Mouse (Mus musculus) liver, embryonic 15.5 days (tissue): ENCODE measurements around the gene Antxrl. TPM values are rescaled to one million over a fixed set of nuclear protein-coding genes. Genes with fewer than 3 reads are reported as not detected.

Source experiments
- ATAC-seq: fragments of 200-750 bp; cut with Nextera tagmentation; 2 replicates; pipeline ENCODE4 v1.8.0; 2017; ENCODE audit warnings: moderate number of reproducible peaks, mild to moderate bottlenecking, moderate library complexity; ENCODE audit not compliant: insufficient read depth
- H3K27ac ChIP-seq: fragments of 300-500 bp; sonication (generic); replicated peaks from 2 replicates; pipeline ENCODE4 v1.5.1; 2015; ENCODE audit warnings: mild to moderate bottlenecking, inconsistent platforms
- H3K27me3 ChIP-seq: fragments of 300-500 bp; sonication (generic); 2 replicates; pipeline ENCODE4 v1.6.1; 2015; ENCODE audit warnings: mild to moderate bottlenecking, inconsistent platforms
- H3K36me3 ChIP-seq: fragments of 300-500 bp; sonication (generic); replicated peaks from 2 replicates; pipeline ENCODE4 v1.6.1; 2015; ENCODE audit warnings: moderate library complexity, mild to moderate bottlenecking, inconsistent platforms
- H3K4me1 ChIP-seq: fragments of 300-500 bp; sonication (generic); replicated peaks from 2 replicates; pipeline ENCODE4 v1.6.1; 2015; ENCODE audit warnings: inconsistent platforms
- H3K4me2 ChIP-seq: fragments of 300-500 bp; sonication (generic); 2 replicates; pipeline ENCODE4 v1.6.1; 2015; ENCODE audit warnings: moderate library complexity, mild to moderate bottlenecking, inconsistent platforms
- H3K4me3 ChIP-seq: fragments of 300-500 bp; sonication (generic); replicated peaks from 2 replicates; pipeline ENCODE4 v1.5.1; 2015; ENCODE audit warnings: mild to moderate bottlenecking, inconsistent platforms
- H3K9ac ChIP-seq: fragments of 300-500 bp; sonication (generic); 2 replicates; pipeline ENCODE4 v1.6.1; 2015; ENCODE audit warnings: moderate library complexity, mild to moderate bottlenecking, inconsistent platforms
- H3K9me3 ChIP-seq: fragments of 300-500 bp; sonication (generic); replicated peaks from 2 replicates; pipeline ENCODE4 v1.6.1; 2016; ENCODE audit warnings: inconsistent platforms
- WGBS: fragments of 180-500 bp; shearing (Covaris S2); methylation state at CpG from one replicate; pipeline ENCODE4 v1.1.7; 2015; ENCODE audit warnings: mixed read lengths; ENCODE audit not compliant: insufficient replicate concordance; 5-methylcytosine and 5-hydroxymethylcytosine counted together
- polyA plus RNA-seq: library from polyadenylated mRNA; unstranded; fragments of >200 nt; fragmentation: Nextera tagmentation; extraction: Ambion mirVana; gene quantifications from 2 replicates; pipeline ENCODE4 v1.2.1, GENCODE M21; 2015

Gene Antxrl
- polyA plus RNA-seq, result not detected in 2 replicates

GRCm38 (mm10) chr14:34052516-34052915 is at the start of gene Antxrl:
Gene Antxrl, plus strand, starts transcription at chr14:34052707.
- no peaks in the 10 kb centered on the region for H3K9me3 ChIP-seq
- H3K27me3 ChIP-seq, result no peaks in the 10 kb centered on the region
- no peak within 1 kb of the TSS for H3K27ac ChIP-seq
- no peak within 1 kb of the TSS for H3K4me3 ChIP-seq
- no peak within 1 kb of the TSS for H3K4me2 ChIP-seq
- 69% methylated on average over 6 of the region's 6 CpGs for WGBS
- H3K9ac ChIP-seq, result no peak within 1 kb of the TSS
- no peaks in the 10 kb centered on the region for H3K4me1 ChIP-seq
- ATAC-seq, result no peak
- no peaks in the 10 kb centered on the region for H3K36me3 ChIP-seq

DNA sequence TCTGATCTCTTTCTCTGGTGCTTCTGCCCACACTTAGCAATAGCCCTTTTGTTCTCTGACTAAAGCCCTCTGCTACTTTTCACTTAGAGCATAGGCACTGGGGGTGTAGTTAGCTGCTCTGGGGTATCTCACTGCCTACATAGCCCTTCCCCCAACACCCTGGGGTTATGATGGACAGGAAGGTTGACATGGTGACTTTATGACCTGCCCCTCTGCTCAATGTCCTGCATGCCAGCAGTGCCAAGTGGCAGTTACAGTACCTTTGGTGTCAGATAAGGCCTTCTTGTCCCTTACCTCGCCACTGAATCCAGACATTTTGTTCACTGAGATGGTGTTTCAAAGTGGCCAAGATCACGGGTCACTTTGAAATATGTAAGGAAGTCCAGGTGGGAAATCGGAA is 37.4 kb upstream of the Antxrl start, which contains the start of gene Gm30083:
Gene Gm30083 (minus strand): TSS at position 120 of the 400 bp plus-strand sequence.
- H3K4me1 ChIP-seq, result no peaks in the 10 kb centered on the region
- no peak within 1 kb of the TSS for H3K9ac ChIP-seq
- no peaks in the 10 kb centered on the region for H3K27me3 ChIP-seq
- H3K4me3 ChIP-seq, result no peak within 1 kb of the TSS
- no peaks in the 10 kb centered on the region for H3K9me3 ChIP-seq
- no peaks in the 10 kb centered on the region for H3K36me3 ChIP-seq
- WGBS, result 49% methylated on average over 3 of the region's 3 CpGs
- no peak within 1 kb of the TSS for H3K4me2 ChIP-seq
- no peak within 1 kb of the TSS for H3K27ac ChIP-seq
- no peak for ATAC-seq

GRCm38 (mm10) chr14:34016381-34016780 is 36.1 kb upstream of the Antxrl start, which contains the start of gene Gm5460:
Gene Gm5460, plus strand, starts transcription at chr14:34016758.
- Histone ChIP-seq H3K4me2 (no peak within 1 kb of the TSS), H3K36me3 (no peaks in the 10 kb centered on the region), H3K9ac (no peak within 1 kb of the TSS), H3K4me1 (no peaks in the 10 kb centered on the region), H3K4me3 (no peak within 1 kb of the TSS), H3K9me3 (no peaks in the 10 kb centered on the region), H3K27ac (no peak within 1 kb of the TSS), H3K27me3 (no peaks in the 10 kb centered on the region)
- no peak for ATAC-seq
- 72% methylated on average over 4 of the region's 4 CpGs for WGBS

DNA sequence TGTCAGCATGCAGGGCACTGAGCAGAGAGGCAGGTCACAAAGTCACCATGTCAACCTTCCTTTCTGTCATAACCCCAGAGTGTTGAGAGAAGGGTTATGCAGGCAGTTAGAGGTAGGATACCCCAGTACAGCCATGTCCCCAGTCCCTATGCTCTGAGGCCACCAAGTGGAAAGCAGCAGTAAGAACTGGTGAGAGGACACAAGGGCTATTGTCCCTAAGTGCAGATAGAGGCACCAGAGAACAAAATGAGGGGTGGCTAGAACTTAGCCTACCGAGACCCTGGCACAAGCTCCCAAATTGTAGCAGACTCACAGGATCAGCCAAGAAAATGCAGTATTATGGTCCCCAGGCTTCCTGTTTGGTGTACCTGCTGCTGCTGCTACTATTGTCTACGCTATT is 35.6 kb upstream of the Antxrl start:
- Histone ChIP-seq H3K4me2 (no peak overlapping the region), H3K27me3 (no peaks in the 10 kb centered on the region), H3K9me3 (no peaks in the 10 kb centered on the region), H3K36me3 (no peaks in the 10 kb centered on the region), H3K4me1 (no peaks in the 10 kb centered on the region), H3K9ac (no peak overlapping the region), H3K27ac (no peak overlapping the region), H3K4me3 (no peak overlapping the region)
- WGBS, result 57% methylated on average over 2 of the region's 2 CpGs
- no peak for ATAC-seq

- Histone ChIP-seq H3K27ac (no peak overlapping the region), H3K27me3 (no peaks in the 10 kb centered on the region), H3K9ac (no peak overlapping the region), H3K36me3 (no peaks in the 10 kb centered on the region), H3K4me2 (no peak overlapping the region), H3K4me3 (no peak overlapping the region), H3K4me1 (no peaks in the 10 kb centered on the region), H3K9me3 (no peaks in the 10 kb centered on the region)
- 34% methylated on average over 2 of the region's 2 CpGs for WGBS
- no peak for ATAC-seq
These were observed 25.8 kb upstream of the Antxrl start for GRCm38 (mm10) chr14:34026710-34027109.

- no peak overlapping the region for H3K4me2 ChIP-seq
- H3K4me1 ChIP-seq, result no peaks in the 10 kb centered on the region
- no peaks in the 10 kb centered on the region for H3K27me3 ChIP-seq
- H3K9ac ChIP-seq, result no peak overlapping the region
- no peaks in the 10 kb centered on the region for H3K36me3 ChIP-seq
- H3K4me3 ChIP-seq, result no peak overlapping the region
- no peak overlapping the region for H3K27ac ChIP-seq
- H3K9me3 ChIP-seq, result no peaks in the 10 kb centered on the region
- ATAC-seq, result no peak
- WGBS, result 65% methylated on average over 8 of the region's 8 CpGs
These were observed 18.5 kb upstream of the Antxrl start for GRCm38 (mm10) chr14:34033841-34034610.

DNA sequence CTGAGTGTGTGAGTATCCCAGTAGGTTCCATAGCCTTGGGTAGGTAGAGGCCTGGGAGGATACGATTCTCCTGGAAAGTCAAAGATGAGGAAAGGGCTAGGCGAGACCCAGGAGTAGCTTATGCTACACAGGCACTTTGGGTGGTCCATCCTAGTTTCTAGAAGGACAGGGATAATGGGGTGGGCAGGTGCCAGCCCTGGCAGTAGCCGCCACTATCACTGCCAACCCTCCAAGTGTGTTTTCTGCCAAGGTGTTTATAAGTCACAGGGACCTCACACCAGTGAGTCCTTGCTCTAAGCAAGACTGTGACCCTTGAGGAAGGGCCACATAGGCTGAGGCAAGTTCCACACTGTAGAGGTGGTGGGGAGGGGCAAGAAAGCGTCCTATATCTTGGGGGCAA is 11.3 kb upstream of the Antxrl start:
- H3K9ac ChIP-seq, result no peak overlapping the region
- no peak overlapping the region for H3K4me2 ChIP-seq
- no peaks in the 10 kb centered on the region for H3K36me3 ChIP-seq
- no peaks in the 10 kb centered on the region for H3K9me3 ChIP-seq
- no peak overlapping the region for H3K27ac ChIP-seq
- no peak for ATAC-seq
- H3K4me3 ChIP-seq, result no peak overlapping the region
- WGBS, result 62% methylated on average over 4 of the region's 4 CpGs
- no peaks in the 10 kb centered on the region for H3K27me3 ChIP-seq
- H3K4me1 ChIP-seq, result no peaks in the 10 kb centered on the region

- H3K9me3 ChIP-seq, result no peaks in the 10 kb centered on the region
- H3K4me2 ChIP-seq, result no peak overlapping the region
- WGBS, result 50% methylated on average over 3 of the region's 3 CpGs
- ATAC-seq, result no peak
- no peak overlapping the region for H3K9ac ChIP-seq
- no peak overlapping the region for H3K4me3 ChIP-seq
- no peaks in the 10 kb centered on the region for H3K4me1 ChIP-seq
- H3K27me3 ChIP-seq, result no peaks in the 10 kb centered on the region
- no peak overlapping the region for H3K27ac ChIP-seq
- H3K36me3 ChIP-seq, result no peaks in the 10 kb centered on the region
These were observed 9.2 kb upstream of the Antxrl start for GRCm38 (mm10) chr14:34043341-34043740.

GRCm38 (mm10) chr14:34050101-34050779 is 2.3 kb upstream of the Antxrl start:
- Histone ChIP-seq H3K9me3 (no peaks in the 10 kb centered on the region), H3K4me3 (no peak overlapping the region), H3K4me2 (no peak overlapping the region), H3K4me1 (no peaks in the 10 kb centered on the region), H3K36me3 (no peaks in the 10 kb centered on the region), H3K27me3 (no peaks in the 10 kb centered on the region), H3K27ac (no peak overlapping the region), H3K9ac (no peak overlapping the region)
- WGBS, result 46% methylated on average over 5 of the region's 5 CpGs
- no peak for ATAC-seq

- H3K27me3 ChIP-seq, result no peaks in the 10 kb centered on the region
- H3K4me2 ChIP-seq, result no peak overlapping the region
- ATAC-seq, result no peak
- 52% methylated on average over 6 of the region's 6 CpGs for WGBS
- no peak overlapping the region for H3K27ac ChIP-seq
- H3K9me3 ChIP-seq, result no peaks in the 10 kb centered on the region
- no peaks in the 10 kb centered on the region for H3K36me3 ChIP-seq
- H3K9ac ChIP-seq, result no peak overlapping the region
- no peak overlapping the region for H3K4me3 ChIP-seq
- H3K4me1 ChIP-seq, result no peaks in the 10 kb centered on the region
These were observed 19.2 kb downstream of the Antxrl start for GRCm38 (mm10) chr14:34071665-34072064.

GRCm38 (mm10) chr14:34075346-34075745 is 22.8 kb downstream of the Antxrl start:
- no peak overlapping the region for H3K4me3 ChIP-seq
- H3K9ac ChIP-seq, result no peak overlapping the region
- H3K36me3 ChIP-seq, result no peaks in the 10 kb centered on the region
- no peaks in the 10 kb centered on the region for H3K9me3 ChIP-seq
- H3K27ac ChIP-seq, result no peak overlapping the region
- 51% methylated on average over 4 of the region's 4 CpGs for WGBS
- H3K4me2 ChIP-seq, result no peak overlapping the region
- H3K4me1 ChIP-seq, result no peaks in the 10 kb centered on the region
- ATAC-seq, result no peak
- H3K27me3 ChIP-seq, result no peaks in the 10 kb centered on the region
